Mouse (Mus musculus) brown adipose tissue, adult 24 weeks (tissue): ENCODE data around the gene Dcpp3. TPM values are rescaled to one million over a fixed set of nuclear protein-coding genes. Genes with fewer than 3 reads are reported as not detected.
"Not testable (repeated sequence)": the region's sequence is repeated elsewhere in the genome, so short reads cannot be mapped to it uniquely, and the experiment has no call there.

Experiments
- H3K27ac ChIP-seq: fragments of 200-500 bp; replicated peaks from 2 replicates; pipeline ENCODE4 v1.5.1; 2012; ENCODE audit warnings: low read depth, mild to moderate bottlenecking, low read length
- H3K4me1 ChIP-seq: fragments of 200-500 bp; 2 replicates; pipeline ENCODE4 v1.6.1; 2012; ENCODE audit warnings: low read length, mixed read lengths; ENCODE audit not compliant: control insufficient read depth, insufficient read depth, insufficient read length
- H3K4me3 ChIP-seq: fragments of 200-500 bp; 2 replicates; pipeline ENCODE4 v1.5.1; 2012; ENCODE audit warnings: low read depth, mild to moderate bottlenecking, low read length, moderate library complexity; ENCODE audit not compliant: insufficient read depth
- polyA plus RNA-seq: library from polyadenylated mRNA; stranded (reverse); fragments of >200 nt; gene quantifications from 2 replicates; pipeline ENCODE4 v1.2.4, GENCODE M21; 2012; ENCODE audit not compliant: missing spikeins, insufficient read depth, insufficient read length

The Dcpp3 gene
- not detected in 2 replicates for polyA plus RNA-seq

DNA sequence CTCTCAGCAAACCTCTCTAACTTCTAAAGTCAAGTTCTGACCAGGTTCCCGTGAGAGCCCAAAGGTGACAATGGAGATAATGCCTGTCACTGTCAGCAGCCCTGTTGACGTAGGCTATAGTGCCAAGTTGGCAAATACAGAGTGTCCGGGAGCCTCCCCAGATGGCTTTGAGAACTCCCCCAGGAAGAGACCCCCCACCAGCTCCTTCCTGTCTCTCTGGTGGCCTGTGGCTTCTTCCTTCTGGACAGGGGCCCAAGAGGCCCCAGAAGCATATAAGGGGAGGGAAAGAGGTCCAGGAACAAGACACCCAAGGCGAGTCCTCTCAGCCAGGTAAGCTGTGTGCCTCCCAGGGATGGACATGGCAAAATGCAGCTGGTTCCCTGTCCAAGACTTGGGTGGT lies at the start of gene Dcpp3:
TSS of gene Dcpp3 (plus strand) at position 301 of the 400 bp plus-strand sequence.
- H3K4me3 ChIP-seq, H3K27ac ChIP-seq, H3K4me1 ChIP-seq: not testable (repeated sequence)

DNA sequence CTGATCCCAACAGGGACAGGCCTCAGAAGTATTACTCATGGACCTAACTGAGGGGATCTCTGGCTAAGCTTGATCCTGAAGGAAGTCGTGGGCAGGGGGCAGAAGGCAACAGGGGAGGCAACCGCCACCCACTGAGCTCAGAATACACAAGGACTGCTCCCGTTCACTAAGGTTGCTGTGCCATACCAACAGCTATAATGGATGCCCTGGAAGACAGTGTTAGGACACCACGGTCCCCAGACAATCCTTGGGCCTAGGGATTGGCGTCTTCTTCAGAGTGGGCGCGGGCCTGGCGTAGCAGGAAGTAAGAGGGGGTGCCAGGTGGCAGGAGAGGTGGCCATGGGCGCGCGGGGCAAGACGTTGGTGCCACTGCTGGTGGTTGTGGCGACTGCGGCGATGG lies 49.5 kb upstream of the Dcpp3 start, which contains the start of gene Prss21:
TSS of gene Prss21 (plus strand) at position 301 of the 400 bp plus-strand sequence.
- Histone ChIP-seq H3K27ac (no peak within 1 kb of the TSS), H3K4me3 (no peak within 1 kb of the TSS), H3K4me1 (no peaks in the 10 kb centered on the region)

DNA sequence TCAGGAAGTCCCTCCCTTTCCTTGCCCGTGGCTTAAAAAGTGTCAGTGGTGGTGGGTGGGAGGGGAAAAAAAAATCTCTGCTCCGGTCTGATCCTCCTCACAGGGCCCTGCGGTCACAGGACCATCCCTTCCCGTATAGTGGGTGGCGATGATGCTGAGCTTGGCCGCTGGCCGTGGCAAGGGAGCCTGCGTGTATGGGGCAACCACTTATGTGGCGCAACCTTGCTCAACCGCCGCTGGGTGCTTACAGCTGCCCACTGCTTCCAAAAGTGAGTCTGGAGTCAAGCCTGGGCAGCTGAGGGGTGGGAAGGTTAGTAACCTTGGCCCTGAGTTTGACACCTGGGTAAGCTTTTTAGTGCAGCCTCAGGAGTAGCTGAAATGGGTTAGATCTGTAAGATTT lies 48.7 kb upstream of the Dcpp3 start:
- no peak overlapping the region for H3K4me3 ChIP-seq
- H3K4me1 ChIP-seq = no peaks in the 10 kb centered on the region
- H3K27ac ChIP-seq = no peak overlapping the region

GRCm38 (mm10) chr17:23873884-23874856 lies 43.1 kb upstream of the Dcpp3 start:
- no peak overlapping the region for H3K27ac ChIP-seq
- no peak overlapping the region for H3K4me3 ChIP-seq
- H3K4me1 ChIP-seq = no peaks in the 10 kb centered on the region

DNA sequence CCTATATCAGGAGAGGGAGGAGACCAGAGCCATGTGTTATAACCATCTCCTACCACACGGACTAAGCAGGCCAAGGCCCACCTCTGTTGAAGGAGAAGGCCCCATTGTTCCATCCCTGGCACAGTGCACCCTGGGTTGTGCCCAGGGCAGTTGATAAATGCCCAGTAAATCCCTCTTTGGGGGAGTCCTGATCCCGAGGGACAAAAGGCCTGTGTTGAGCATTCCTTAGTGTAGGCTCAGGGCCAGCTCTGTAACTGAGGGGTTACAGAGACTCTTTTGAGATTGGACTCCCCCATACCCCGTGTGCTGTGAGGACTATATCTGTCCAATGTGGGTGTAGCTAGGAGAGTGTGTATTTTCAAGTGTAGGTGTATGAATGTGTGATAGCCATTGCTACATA lies 40.5 kb upstream of the Dcpp3 start:
- no peaks in the 10 kb centered on the region for H3K4me1 ChIP-seq
- no peak overlapping the region for H3K27ac ChIP-seq

DNA sequence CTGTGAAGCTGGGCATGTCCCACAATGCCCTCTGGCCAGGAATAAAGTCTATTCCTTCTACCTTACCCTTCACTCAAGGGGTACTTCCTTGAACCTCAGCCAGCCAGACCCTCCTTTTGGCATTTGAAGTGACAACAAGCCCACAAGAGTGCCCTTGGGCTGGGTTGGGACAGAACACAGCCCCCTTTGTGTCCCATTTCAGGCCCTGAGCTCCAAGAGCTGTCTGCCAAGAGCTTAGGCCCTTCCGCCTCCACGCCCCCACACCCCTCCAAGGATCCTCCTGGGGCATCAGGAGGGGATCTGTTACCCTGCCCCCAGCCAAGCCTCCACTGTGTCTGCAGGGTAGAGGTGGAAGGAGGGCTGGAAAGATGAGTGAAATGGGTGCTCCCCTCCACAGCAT lies 40.1 kb upstream of the Dcpp3 start:
- Histone ChIP-seq H3K27ac (no peak overlapping the region), H3K4me3 (no peak overlapping the region), H3K4me1 (no peaks in the 10 kb centered on the region)

More for the DNA sequence above, 40.5 kb upstream of the Dcpp3 start:
- no peak overlapping the region for H3K4me3 ChIP-seq

- not testable (repeated sequence) for H3K4me1 ChIP-seq, H3K4me3 ChIP-seq, H3K27ac ChIP-seq
These were observed 36.7 kb upstream of the Dcpp3 start, which contains the start of the genes Dcpp1 and Dcpp2 for GRCm38 (mm10) chr17:23880576-23880975. Gene Dcpp1, plus strand, starts transcription at chr17:23880876. Gene Dcpp2, plus strand, starts transcription at chr17:23880880.

DNA sequence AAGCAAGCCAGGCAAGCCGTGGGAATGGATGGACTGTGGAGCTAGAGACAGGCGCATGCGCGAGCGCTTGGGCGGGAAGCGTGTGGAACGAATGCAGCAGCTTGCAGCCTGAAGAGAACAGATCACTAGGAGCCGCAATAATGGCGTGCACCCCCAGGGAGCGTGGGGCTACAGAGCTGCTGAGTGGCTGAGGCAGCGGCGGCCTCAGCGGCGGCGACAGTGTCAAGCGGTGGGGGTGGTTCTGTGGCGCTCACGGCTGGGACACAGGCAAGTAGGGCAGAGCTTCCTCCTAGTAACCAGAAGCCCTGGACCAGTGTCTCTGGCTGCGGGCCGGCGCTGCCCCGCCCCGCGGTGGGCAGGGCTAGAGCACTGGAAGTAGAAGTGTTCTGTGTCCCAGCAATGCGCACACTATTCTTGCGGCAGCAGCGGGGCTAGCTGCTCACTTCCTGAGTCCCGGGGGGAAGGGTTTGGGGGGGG lies 7.3 kb downstream of the Dcpp3 start:
- H3K4me3 ChIP-seq = peak overlapping the region; percentile 70
- H3K27ac ChIP-seq = no peak overlapping the region
- H3K4me1 ChIP-seq = no peaks in the 10 kb centered on the region

- Histone ChIP-seq H3K27ac (peak overlapping the region; percentile 49), H3K4me3 (peak overlapping the region; percentile 51)
These were observed 7.8 kb downstream of the Dcpp3 start for GRCm38 (mm10) chr17:23925090-23925493.

GRCm38 (mm10) chr17:23931157-23931556 lies 13.9 kb downstream of the Dcpp3 start:
- Histone ChIP-seq H3K4me1 (no peaks in the 10 kb centered on the region), H3K4me3 (no peak overlapping the region), H3K27ac (no peak overlapping the region)

More at GRCm38 (mm10) chr17:23925090-23925493, 7.8 kb downstream of the Dcpp3 start:
- no peaks in the 10 kb centered on the region for H3K4me1 ChIP-seq

- H3K4me3 ChIP-seq = no peak within 1 kb of the TSS
- no peak within 1 kb of the TSS for H3K27ac ChIP-seq
- H3K4me1 ChIP-seq = no peaks in the 10 kb centered on the region
These were observed 24.1 kb downstream of the Dcpp3 start, which contains the start of gene Sbp for GRCm38 (mm10) chr17:23941372-23941771. Gene Sbp, plus strand, starts transcription at chr17:23941672.

DNA sequence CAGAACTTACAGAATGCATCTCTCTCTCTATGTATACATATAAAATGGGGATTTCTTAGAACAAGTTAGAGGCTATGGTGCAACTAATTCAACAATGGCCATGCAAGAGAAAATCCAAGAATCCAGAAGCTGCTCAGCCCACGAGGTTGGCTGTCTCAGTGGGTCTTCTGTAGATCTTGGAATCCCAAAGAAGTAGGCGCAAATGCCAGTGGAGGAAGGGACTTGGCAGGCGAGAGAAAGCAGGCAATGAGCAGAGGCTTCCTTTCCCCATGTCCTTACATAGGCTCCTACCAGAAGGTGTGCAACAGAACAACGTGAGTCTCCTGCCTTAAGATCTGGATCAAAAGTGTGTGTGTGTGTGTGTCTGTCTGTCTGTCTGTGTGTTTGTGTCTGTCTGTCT lies 30.2 kb downstream of the Dcpp3 start:
- H3K4me3 ChIP-seq, H3K27ac ChIP-seq, H3K4me1 ChIP-seq: not testable (repeated sequence)

DNA sequence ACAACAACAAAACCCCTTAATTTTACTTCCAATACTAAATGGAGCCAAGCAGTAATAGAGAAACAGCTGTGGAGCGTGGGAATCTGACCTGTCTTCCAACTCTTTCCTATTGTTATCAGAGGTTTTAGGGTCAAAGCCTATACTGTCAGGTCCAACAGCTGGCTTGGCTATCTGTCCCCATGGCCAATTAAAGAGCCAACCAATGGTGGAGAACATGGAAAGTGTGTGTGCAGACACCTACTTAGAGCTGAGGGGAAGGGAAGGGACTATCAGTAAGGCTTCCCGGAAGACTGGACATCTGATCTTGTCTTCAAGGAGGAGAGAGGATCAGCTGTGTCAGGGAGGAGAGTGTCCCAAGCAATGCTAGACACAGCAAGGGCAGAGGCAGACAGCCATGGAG lies 31.8 kb downstream of the Dcpp3 start:
- Histone ChIP-seq H3K4me3 (no peak overlapping the region), H3K4me1 (no peaks in the 10 kb centered on the region), H3K27ac (no peak overlapping the region)

DNA sequence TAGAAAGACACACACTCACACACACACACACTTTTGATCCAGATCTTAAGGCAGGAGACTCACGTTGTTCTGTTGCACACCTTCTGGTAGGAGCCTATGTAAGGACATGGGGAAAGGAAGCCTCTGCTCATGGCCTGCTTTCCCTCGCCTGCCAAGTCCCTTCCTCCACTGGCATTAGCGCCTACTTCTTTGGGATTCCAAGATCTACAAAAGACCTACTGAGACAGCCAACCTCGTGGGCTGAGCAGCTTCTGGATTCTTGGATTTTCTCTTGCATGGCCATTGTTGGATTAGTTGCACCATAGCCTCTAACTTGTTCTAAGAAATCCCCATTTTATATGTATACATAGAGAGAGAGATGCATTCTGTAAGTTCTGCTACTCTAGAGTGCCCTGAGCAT lies 33.6 kb downstream of the Dcpp3 start:
- H3K4me3 ChIP-seq, H3K4me1 ChIP-seq, H3K27ac ChIP-seq: not testable (repeated sequence)

DNA sequence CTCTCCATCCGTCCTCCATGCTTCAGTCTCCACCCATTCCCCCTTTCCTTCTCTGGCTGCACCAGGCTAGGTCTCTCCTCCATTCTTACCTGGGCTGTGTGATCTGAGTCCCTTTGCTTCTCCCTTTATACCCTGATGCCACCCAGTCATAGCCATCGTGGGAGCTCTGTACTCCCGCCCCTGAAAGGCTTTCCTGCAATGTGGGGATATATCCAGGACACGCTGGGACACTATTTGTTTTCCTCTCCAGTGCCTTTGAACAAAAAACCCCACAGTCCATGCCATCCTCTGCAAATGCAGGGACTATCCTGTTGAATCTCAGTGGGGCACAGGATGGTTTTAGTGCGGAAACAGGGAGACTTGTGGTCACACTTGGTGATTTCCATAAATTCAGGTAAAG lies 37.9 kb downstream of the Dcpp3 start, which contains the start of gene Sbpl:
TSS of gene Sbpl (minus strand) at position 101 of the 400 bp plus-strand sequence.
- H3K4me1 ChIP-seq = no peaks in the 10 kb centered on the region
- H3K4me3 ChIP-seq = no peak within 1 kb of the TSS
- H3K27ac ChIP-seq = no peak within 1 kb of the TSS
